Mouse (Mus musculus) bone marrow macrophage, adult 2 months (primary cell): Measurements from ENCODE around the gene Bcar1.

Experiments
- CTCF ChIP-seq: IDR thresholded peaks from 2 replicates; pipeline ENCODE4 v1.5.1; 2012; ENCODE audit warnings: low read depth, mild to moderate bottlenecking, low read length, moderate library complexity
- POLR2A ChIP-seq: IDR thresholded peaks from 2 replicates; pipeline ENCODE4 v1.6.1; 2012; ENCODE audit warnings: mild to moderate bottlenecking, low read depth, low read length, borderline replicate concordance

DNA sequence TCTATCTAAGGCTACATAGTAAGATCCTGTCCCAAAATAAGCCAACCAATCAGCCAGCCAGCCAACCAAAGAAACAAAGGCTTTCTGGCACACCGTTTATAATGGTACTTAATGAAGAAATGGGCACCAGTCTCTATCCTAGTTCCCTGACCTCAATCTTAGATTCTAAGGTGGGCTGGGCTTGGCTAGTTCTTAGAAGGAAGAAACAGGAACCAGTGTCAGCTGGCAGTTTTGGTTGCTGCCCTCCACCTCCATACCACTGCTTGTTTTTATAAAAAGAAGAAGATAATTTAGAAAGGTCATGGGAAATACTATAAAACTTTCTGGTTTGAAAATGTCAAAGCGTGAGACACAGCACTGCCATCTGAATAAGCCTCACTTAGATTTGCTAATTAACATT is 42.5 kb upstream of the Bcar1 start:
- TF ChIP-seq CTCF = no peak
- TF ChIP-seq POLR2A = no peak
